Mouse (Mus musculus) megakaryocyte, embryonic 14.5 days (primary cell): Measurements from ENCODE around the gene Cyb5r1. TPM values are rescaled to one million over a fixed set of nuclear protein-coding genes. Genes with fewer than 3 reads are reported as not detected.

Experiments used
- H3K27me3 ChIP-seq: replicated peaks from 2 replicates; pipeline ENCODE3; 2012; ENCODE audit warnings: inconsistent platforms
- H3K36me3 ChIP-seq: replicated peaks from 2 replicates; pipeline ENCODE3; 2012; ENCODE audit warnings: low read length, inconsistent platforms, mixed read lengths
- H3K4me1 ChIP-seq: 2 replicates; pipeline ENCODE4 v1.6.1; 2012; ENCODE audit warnings: inconsistent platforms
- H3K4me3 ChIP-seq: replicated peaks from 2 replicates; pipeline ENCODE3; 2012; ENCODE audit warnings: moderate library complexity, mild to moderate bottlenecking, inconsistent platforms
- H3K9me3 ChIP-seq: 2 replicates; pipeline ENCODE4 v1.6.1; 2012; ENCODE audit warnings: inconsistent platforms
- FLI1 ChIP-seq: IDR thresholded peaks from 2 replicates; pipeline ENCODE4 v1.6.1; 2012; ENCODE audit warnings: low read length, inconsistent platforms, mixed read lengths
- GATA1 ChIP-seq: IDR thresholded peaks from 3 replicates; pipeline ENCODE4 v1.6.1; 2012; ENCODE audit warnings: mixed read lengths, low read length, inconsistent platforms, borderline replicate concordance
- polyA plus RNA-seq: library from polyadenylated mRNA; stranded (reverse); fragments of >175 nt; gene quantifications from 2 replicates; pipeline ENCODE4 v1.2.3, GENCODE M21; 2012; ENCODE audit warnings: low replicate concordance; ENCODE audit not compliant: insufficient read depth

Gene Cyb5r1
- polyA plus RNA-seq, 1 experiment = 10.9 TPM

- TF ChIP-seq GATA1 = no peak
- no peak for TF ChIP-seq FLI1
- H3K9me3 ChIP-seq = no peaks in the 10 kb centered on the region
- peak within 1 kb of the TSS; percentile 96 for H3K4me3 ChIP-seq
- no peaks in the 10 kb centered on the region for H3K27me3 ChIP-seq
- H3K4me1 ChIP-seq = peaks cover 40% of the 10 kb centered on the region
- H3K36me3 ChIP-seq = peaks cover 10% of the 10 kb centered on the region
These were observed 49.8 kb downstream of the Cyb5r1 start, which contains the start of gene Klhl12 for GRCm38 (mm10) chr1:134454904-134455824. Gene Klhl12, plus strand, starts transcription at chr1:134455531.

GRCm38 (mm10) chr1:134456060-134456459 lies 50.7 kb downstream of the Cyb5r1 start:
- TF ChIP-seq GATA1 (no peak), FLI1 (no peak)
- no peaks in the 10 kb centered on the region for H3K9me3 ChIP-seq
- H3K36me3 ChIP-seq = peaks cover 19% of the 10 kb centered on the region
- no peaks in the 10 kb centered on the region for H3K27me3 ChIP-seq
- peak overlapping the region; percentile 96 for H3K4me3 ChIP-seq
- H3K4me1 ChIP-seq = peaks cover 45% of the 10 kb centered on the region

GRCm38 (mm10) chr1:134458139-134458727 lies 52.9 kb downstream of the Cyb5r1 start:
- H3K36me3 ChIP-seq = peaks cover 33% of the 10 kb centered on the region
- no peaks in the 10 kb centered on the region for H3K27me3 ChIP-seq
- H3K4me3 ChIP-seq = peak overlapping the region; percentile 17
- TF ChIP-seq GATA1 (no peak), FLI1 (no peak)
- no peaks in the 10 kb centered on the region for H3K9me3 ChIP-seq
- peaks cover 43% of the 10 kb centered on the region for H3K4me1 ChIP-seq

- Histone ChIP-seq H3K27me3 (no peaks in the 10 kb centered on the region), H3K4me3 (no peak overlapping the region), H3K36me3 (peaks cover 50% of the 10 kb centered on the region), H3K4me1 (peaks cover 34% of the 10 kb centered on the region), H3K9me3 (no peaks in the 10 kb centered on the region)
- TF ChIP-seq FLI1 (no peak), GATA1 (no peak)
These were observed 55.2 kb downstream of the Cyb5r1 start for GRCm38 (mm10) chr1:134460294-134461284.

Other genes with a start within 250 kb of the Cyb5r1 start
- 5.0 TPM in 1 of 2 replicates, not detected in the other for gene Chil1, start 223.4 kb upstream of the Cyb5r1 start, polyA plus RNA-seq
- not detected in 2 replicates for gene Mybph, start 212.1 kb upstream of the Cyb5r1 start, polyA plus RNA-seq
- 0.50 TPM in 1 of 2 replicates, not detected in the other for gene Adora1, start 170.1 kb upstream of the Cyb5r1 start, polyA plus RNA-seq
- gene Myog, start 115.6 kb upstream of the Cyb5r1 start, polyA plus RNA-seq = not detected in 2 replicates
- 1.9 and 2.1 TPM in 2 replicates for gene Ppfia4, start 72.6 kb upstream of the Cyb5r1 start, polyA plus RNA-seq
- 6.4 and 13.0 TPM in 2 replicates for gene Tmem183a, start 43.6 kb upstream of the Cyb5r1 start, polyA plus RNA-seq
- 0.16 TPM in 1 of 2 replicates, not detected in the other for gene 4933406M09Rik, start 19.6 kb upstream of the Cyb5r1 start, polyA plus RNA-seq
- 65.2 and 119 TPM in 2 replicates for gene Adipor1, start 9.8 kb downstream of the Cyb5r1 start, polyA plus RNA-seq
- gene Klhl12, start 50.0 kb downstream of the Cyb5r1 start, polyA plus RNA-seq = 0.20 TPM in 1 of 2 replicates, not detected in the other
- 4.8 and 5.0 TPM in 2 replicates for gene Rabif, start 89.1 kb downstream of the Cyb5r1 start, polyA plus RNA-seq
- gene Mgat4e, start 144.1 kb downstream of the Cyb5r1 start, polyA plus RNA-seq = not detected in 2 replicates
- gene Kdm5b, start 154.6 kb downstream of the Cyb5r1 start, polyA plus RNA-seq = 0.63 and 1.8 TPM in 2 replicates
- 0.01 TPM in 1 of 2 replicates, not detected in the other for gene Syt2, start 241.1 kb downstream of the Cyb5r1 start, polyA plus RNA-seq